Mouse (Mus musculus) midbrain, embryonic 14.5 days (tissue): Measurements from ENCODE around the gene Clec4b2. TPM values are rescaled to one million over a fixed set of nuclear protein-coding genes. Genes with fewer than 3 reads are reported as not detected.

Experiments used
- ATAC-seq: fragments of 200-750 bp; cut with Nextera tagmentation; 2 replicates; pipeline ENCODE4 v1.8.0; 2017; ENCODE audit warnings: moderate number of reproducible peaks, moderate library complexity; ENCODE audit not compliant: low FRiP score, low TSS enrichment
- DNase-seq: peaks from one replicate; pipeline ENCODE4 v3.0.0-alpha.2; 2015
- H3K27ac ChIP-seq: fragments of 300-500 bp; sonication (generic); replicated peaks from 2 replicates; pipeline ENCODE4 v1.5.1; 2014; ENCODE audit warnings: mild to moderate bottlenecking, low read depth, low read length, moderate library complexity
- H3K27me3 ChIP-seq: fragments of 300-500 bp; sonication (generic); 2 replicates; pipeline ENCODE4 v1.6.1; 2014; ENCODE audit warnings: low read length, control low read depth, mixed read lengths; ENCODE audit not compliant: control insufficient read depth, insufficient read depth
- H3K36me3 ChIP-seq: fragments of 300-500 bp; sonication (generic); 2 replicates; pipeline ENCODE4 v1.6.1; 2014; ENCODE audit warnings: low read length, control low read depth; ENCODE audit not compliant: control insufficient read depth, insufficient read depth
- H3K4me1 ChIP-seq: fragments of 300-500 bp; sonication (generic); 2 replicates; pipeline ENCODE4 v1.6.1; 2014; ENCODE audit warnings: mild to moderate bottlenecking, antibody characterized with exemption, low read length, control low read depth; ENCODE audit not compliant: control insufficient read depth, insufficient read depth
- H3K4me2 ChIP-seq: fragments of 300-500 bp; sonication (generic); 2 replicates; pipeline ENCODE4 v1.6.1; 2014; ENCODE audit warnings: mild to moderate bottlenecking, low read length, moderate library complexity
- H3K4me3 ChIP-seq: fragments of 300-500 bp; sonication (generic); replicated peaks from 2 replicates; pipeline ENCODE4 v1.5.1; 2014; ENCODE audit warnings: low read depth, low read length
- H3K9ac ChIP-seq: fragments of 300-500 bp; sonication (generic); replicated peaks from 2 replicates; pipeline ENCODE4 v1.6.1; 2014; ENCODE audit warnings: mild to moderate bottlenecking, low read length, moderate library complexity
- H3K9me3 ChIP-seq: fragments of 300-500 bp; sonication (generic); 2 replicates; pipeline ENCODE4 v1.6.1; 2016; ENCODE audit warnings: low read length, control low read depth, mixed read lengths; ENCODE audit not compliant: control insufficient read depth
- polyA plus RNA-seq: library from polyadenylated mRNA; unstranded; fragments of >200 nt; fragmentation: Nextera tagmentation; extraction: Ambion mirVana; gene quantifications from 2 replicates; pipeline ENCODE4 v1.2.1, GENCODE M21; 2014

The Clec4b2 gene
- polyA plus RNA-seq, 1 experiment from 2014 or later, result not detected

DNA sequence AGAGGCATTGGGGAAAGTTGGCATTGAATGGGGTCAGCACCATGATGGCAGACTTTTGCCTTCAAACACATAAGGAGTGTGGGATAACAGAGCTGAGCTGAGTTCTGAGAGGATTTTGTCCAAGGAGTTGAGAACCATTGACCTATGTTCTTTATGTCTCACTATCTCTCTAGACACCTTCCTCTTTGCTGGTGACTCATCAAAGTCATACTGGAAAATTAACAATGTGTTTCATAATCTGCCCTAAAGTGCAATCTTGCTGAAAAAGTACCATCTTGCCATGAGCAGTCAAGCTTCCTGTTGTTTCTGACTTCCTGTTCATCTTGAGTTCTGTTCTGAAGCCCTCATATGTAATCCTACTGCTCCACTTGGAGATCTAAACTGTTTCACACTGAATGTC is 80.0 kb downstream of the Clec4b2 start:
- H3K36me3 ChIP-seq, result no peaks in the 10 kb centered on the region
- ATAC-seq, result no peak

More for the DNA sequence above, 80.0 kb downstream of the Clec4b2 start:
- Histone ChIP-seq H3K9me3 (no peaks in the 10 kb centered on the region), H3K4me3 (no peak overlapping the region), H3K27me3 (no peaks in the 10 kb centered on the region), H3K27ac (no peak overlapping the region), H3K4me2 (no peak overlapping the region), H3K9ac (no peak overlapping the region), H3K4me1 (no peaks in the 10 kb centered on the region)
- no peak for DNase-seq

Other genes starting within 250 kb of the Clec4b2 start
- 1.5 TPM in 1 of 2 replicates, not detected in the other for gene Clec4a3, start 220.4 kb upstream of the Clec4b2 start, polyA plus RNA-seq
- not detected in 2 replicates for gene Clec4a4, start 182.5 kb upstream of the Clec4b2 start, polyA plus RNA-seq
- not detected in 2 replicates for gene Clec4b1, start 122.9 kb upstream of the Clec4b2 start, polyA plus RNA-seq
- gene Clec4a2, start 66.5 kb upstream of the Clec4b2 start, polyA plus RNA-seq, result 3.7 TPM in 1 of 2 replicates, not detected in the other
- gene Clec4n, start 57.0 kb downstream of the Clec4b2 start, polyA plus RNA-seq, result 2.6 TPM in 1 of 2 replicates, not detected in the other
- gene Clec4d, start 89.2 kb downstream of the Clec4b2 start, polyA plus RNA-seq, result not detected in 2 replicates
- not detected in 2 replicates for gene Clec4e, start 117.0 kb downstream of the Clec4b2 start, polyA plus RNA-seq
- gene Vmn2r19, start 135.4 kb downstream of the Clec4b2 start, polyA plus RNA-seq, result not detected in 2 replicates
- gene Vmn2r20, start 245.2 kb downstream of the Clec4b2 start, polyA plus RNA-seq, result not detected in 2 replicates